Mouse (Mus musculus): ENCODE measurements around the gene Krtap1-3.
"Not testable (repeated sequence)": the region's sequence is repeated elsewhere in the genome, so short reads cannot be mapped to it uniquely, and the experiment has no call there.

Krtap1-3 gene
- long read RNA-seq, experiment 1, result 0 reads
- long read RNA-seq, experiment 2, result 0 reads

DNA sequence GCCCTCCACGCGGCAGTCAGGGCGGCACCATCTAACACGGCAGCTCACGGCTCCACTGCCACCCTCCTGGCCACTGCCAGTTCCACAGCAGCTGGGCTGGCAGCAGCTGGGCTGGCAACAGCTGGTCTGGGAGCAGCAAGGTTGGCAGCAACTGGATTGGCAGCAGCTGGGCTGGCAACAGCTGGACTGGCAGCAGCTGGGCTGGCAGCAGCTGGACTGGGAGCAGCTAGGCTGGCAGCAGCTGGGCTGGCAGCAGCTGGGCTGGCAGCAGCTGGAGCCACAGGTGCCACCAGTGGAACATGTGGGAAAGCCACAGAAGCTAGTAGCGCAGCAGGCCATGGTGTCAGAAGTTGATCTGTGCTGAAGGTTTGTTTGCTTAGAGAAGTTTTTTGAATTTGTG, at the start of gene Krtap1-3:
Gene Krtap1-3, minus strand, starts transcription at position 359 of the 400 bp plus-strand sequence.
- intact Hi-C loops (cut with DNase I), result no loop called here

DNA sequence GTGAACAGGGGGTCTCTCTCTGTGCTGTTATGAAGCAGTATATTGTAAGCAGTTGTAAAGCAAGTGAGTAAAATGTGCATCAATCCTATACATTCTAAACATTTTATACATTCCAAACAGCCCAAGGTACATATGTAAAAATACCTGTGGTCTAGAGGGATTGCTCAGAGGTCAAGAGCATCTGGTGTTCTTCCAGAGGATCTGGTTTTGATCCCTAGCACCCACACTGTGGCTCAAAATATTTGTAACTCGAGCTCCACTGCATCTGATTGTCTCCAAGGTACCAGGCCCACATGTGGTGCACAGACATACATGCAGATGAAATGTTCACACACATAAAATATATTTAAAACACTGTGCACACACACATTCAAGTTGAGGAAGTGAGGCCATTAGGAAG, 49.8 kb upstream of the Krtap1-3 start:
- intact Hi-C loops (cut with DNase I), result no loop called here

DNA sequence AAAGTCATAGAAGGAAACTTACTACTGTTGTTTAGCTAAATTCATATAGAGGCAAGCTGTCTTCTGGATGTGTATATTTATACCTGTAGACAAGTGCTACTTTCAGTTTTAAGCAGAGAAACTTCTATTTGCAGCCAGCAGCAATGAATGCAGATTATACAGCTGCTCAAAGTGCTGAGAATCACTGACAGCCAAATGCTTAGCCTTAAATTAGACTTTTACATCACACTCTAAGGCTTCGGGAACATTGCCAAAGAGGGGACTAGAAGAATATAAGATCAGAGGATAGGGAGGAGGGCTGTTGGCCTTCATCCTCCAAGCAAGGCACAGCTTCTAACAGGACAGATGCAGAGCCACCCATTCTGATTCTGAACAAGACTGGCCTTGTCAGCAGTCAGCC, 45.9 kb upstream of the Krtap1-3 start:
- intact Hi-C loops (cut with DNase I), result no loop called here

DNA sequence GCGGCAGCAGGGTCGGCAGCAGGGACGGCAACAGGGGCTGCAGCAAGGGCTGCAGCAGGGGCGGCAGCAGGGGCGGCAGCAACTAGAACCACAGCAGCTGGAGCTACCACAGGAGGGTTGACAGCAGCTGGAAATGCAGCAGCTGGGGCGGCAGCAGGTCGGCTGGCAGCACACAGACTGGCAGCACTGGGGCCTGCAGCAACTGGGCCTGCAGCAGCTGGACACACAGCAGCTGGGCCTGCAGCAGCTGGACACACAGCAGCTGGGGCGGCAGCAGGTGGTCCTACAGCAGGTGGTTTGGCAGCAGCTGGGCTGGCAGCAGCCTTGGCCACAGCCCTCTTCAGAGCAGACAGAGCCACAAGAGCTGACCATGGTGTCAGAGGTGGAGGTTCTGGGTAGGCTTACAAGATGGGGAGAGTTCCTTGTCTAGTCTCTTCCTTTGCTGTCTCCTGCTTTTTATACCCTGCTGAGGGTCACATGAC, 43.6 kb upstream of the Krtap1-3 start, which contains the start of gene Krtap4-2:
Gene Krtap4-2, minus strand, starts transcription at position 432 of the 482 bp plus-strand sequence.
- intact Hi-C loops (cut with DNase I), result no loop called here

DNA sequence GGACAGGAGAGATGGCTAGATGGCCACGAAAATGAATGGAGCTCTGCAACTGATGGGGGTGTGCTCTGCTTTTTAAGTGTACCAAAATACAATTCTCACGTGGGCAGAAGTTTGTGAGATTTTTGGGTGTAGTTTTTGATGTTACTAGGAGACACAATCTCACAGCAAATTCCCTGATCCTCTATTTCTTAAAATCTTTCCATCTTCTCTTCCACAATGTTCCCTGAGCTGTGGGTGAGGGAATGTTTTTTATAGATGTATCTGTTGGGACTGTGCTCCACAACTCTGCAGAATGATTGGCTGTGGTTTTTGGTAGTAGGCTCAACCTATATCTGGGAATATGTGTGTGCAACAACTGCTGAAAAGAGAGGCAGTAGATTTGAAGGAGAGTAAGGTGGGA, 42.2 kb upstream of the Krtap1-3 start:
- intact Hi-C loops (cut with DNase I), result no loop called here

DNA sequence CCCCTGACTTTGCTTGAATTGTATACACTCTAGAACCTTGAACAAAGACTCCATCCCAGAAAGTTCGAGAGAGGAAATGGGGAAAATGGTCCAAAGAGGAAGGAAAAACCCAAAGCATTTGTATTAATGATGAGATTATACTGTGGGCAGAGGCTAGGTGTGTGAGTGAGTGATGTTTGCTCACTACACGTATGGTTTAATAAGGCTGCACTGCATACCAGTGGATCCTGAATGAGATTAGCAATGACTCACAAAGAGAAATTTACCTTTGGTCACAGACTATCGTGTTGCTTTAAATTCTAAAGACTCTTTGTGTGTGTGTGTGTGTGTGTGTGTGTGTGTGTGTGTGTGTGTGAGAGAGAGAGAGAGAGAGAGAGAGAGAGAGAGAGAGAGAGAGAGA, 39.8 kb upstream of the Krtap1-3 start:
- intact Hi-C loops (cut with DNase I), result no loop called here

DNA sequence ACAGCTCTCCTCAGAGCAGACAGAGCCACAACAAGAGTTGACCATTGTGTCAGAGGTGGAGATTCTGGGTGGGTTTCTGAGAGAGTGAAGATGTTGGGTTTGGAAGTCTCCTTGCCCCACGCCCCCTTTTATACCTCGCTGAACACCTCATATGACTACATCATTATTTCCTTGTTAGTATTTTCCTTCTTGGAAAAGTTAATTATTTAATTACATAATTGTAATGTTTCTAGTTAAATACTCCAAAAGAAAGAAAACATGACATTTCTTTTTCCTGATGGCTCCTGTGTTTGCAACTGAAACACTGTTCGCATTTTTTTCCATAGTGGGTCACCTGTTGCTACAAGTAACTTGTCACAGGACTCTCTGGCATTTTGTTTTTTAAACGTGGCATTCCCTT, 37.0 kb upstream of the Krtap1-3 start, which contains the start of gene Krtap4-1:
Gene Krtap4-1, minus strand, starts transcription at position 101 of the 400 bp plus-strand sequence.
- intact Hi-C loops (cut with DNase I), result no loop called here

DNA sequence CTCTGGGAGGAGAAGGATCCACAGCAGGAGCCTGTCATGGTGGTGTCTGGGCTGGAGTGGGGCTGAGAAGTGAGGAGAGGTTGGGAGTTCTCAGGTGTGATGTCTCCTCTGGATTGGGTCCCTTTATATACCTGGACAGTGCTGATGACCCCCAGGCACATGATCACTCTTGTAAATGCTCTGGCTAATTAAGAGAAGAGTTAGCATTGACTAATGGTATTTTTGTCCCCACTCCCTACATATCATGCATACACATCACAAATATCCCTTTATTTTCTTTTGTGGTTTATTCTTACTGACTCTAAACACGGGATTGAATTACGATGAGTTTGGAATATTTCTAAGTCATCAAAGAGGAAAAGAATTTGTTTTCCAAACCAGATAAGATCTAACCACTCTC, 29.2 kb upstream of the Krtap1-3 start, which contains the start of gene Gm11562:
Gene Gm11562, minus strand, starts transcription at position 101 of the 400 bp plus-strand sequence.
- intact Hi-C loops (cut with DNase I), result no loop called here

DNA sequence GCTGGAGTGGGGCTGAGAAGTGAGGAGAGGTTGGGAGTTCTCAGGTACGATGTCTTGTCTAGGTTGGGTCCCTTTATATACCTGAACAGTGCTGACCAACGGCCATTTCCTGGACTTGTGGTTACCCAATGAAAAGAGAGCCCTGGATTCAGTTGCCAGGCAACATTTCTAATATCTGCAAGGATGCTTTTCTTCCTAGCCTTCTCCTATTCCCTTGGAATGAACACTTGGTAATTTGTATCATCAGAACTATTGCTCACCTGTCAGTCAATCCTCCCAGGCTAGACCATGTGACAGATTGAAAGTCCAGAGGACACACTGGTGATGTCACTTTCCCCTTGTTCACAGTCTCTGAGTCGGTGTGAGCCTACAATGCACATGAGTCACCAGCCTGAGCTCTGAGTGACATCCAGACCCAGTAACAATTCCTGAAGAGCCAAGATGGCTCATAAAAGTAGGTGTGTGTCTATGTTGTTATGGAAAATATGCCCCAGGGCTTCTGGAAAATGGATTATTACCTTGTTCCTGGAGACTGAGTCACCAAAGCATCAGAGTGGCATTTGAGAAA, 23.7 kb upstream of the Krtap1-3 start, which contains the start of gene Krtap2-4:
Gene Krtap2-4, minus strand, starts transcription at position 51 of the 568 bp plus-strand sequence.
- intact Hi-C loops (cut with DNase I), result no loop called here

DNA sequence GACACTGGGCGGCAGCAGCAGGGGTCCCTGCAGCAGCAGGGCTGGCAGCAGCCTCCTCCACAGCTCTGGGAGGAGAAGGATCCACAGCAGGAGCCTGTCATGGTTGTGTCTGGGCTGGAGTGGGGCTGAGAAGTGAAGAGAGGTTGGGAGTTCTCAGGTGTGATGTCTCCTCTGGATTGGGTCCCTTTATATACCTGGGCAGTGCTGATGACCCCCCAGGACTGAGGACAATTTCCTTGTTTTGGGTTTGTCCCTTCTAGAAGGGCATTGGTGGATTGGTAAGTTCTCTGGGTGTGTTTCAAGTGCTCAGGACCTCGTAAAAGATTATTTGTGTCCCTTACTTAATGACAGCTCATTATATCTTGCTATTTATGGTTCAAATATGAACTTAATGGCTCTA, 18.9 kb upstream of the Krtap1-3 start, which contains the start of gene Gm11937:
Gene Gm11937, minus strand, starts transcription at position 101 of the 400 bp plus-strand sequence.
- intact Hi-C loops (cut with DNase I), result not testable (repeated sequence)

DNA sequence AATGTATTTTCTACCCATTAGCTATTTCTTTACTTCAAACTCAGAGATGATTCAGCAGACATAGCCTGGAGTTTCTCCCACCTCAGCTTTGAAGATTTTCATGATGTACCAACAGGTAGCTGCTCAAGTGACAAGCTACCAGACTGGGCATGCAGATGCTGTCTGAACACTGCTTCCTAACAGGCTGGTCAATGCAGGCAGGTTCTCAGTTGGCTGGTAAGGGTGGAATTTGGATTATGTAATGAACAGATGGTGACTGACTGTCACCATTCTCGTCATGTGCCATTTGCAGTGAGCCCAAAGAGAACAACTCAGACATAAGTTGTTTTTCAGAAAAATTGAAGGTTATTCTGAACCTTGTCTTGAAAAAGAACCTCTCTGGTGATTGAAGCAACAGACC, 18.0 kb upstream of the Krtap1-3 start:
- intact Hi-C loops (cut with DNase I), result no loop called here

DNA sequence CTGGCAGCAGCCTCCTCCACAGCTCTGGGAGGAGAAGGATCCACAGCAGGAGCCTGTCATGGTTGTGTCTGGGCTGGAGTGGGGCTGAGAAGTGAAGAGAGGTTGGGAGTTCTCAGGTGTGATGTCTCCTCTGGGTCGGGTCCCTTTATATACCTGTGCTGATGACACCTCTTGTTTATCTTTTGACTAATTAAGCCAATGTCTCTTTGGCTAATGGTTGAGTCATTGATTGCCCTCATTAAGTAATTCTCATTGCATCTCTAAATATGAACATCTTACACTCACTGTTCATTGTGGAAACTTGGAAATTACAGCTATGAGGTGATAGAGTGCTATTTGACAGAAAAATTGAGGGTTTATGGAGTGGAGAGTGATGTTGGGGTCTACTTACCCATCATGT, 12.1 kb upstream of the Krtap1-3 start, which contains the start of gene Gm11938:
Gene Gm11938, minus strand, starts transcription at position 101 of the 400 bp plus-strand sequence.
- intact Hi-C loops (cut with DNase I), result not testable (repeated sequence)

DNA sequence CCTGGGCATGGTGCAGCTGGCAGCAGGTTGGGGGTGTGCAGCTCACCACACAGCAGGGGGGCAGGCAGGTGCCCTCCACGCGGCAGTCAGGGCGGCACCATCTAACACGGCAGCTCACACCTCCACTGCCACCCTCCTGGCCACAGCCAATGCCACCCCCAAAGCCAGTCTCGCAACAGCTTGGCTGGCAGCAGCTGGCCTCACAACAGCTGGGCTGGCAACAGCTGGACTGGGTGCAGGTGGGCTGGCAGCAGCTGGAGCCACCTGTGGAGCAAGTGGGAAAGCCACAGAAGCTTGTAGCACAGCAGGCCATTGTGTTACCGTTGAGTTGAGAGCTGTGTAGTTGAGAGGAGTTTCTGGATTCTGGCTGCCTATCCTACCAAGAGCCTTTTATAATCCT, 6.6 kb upstream of the Krtap1-3 start, which contains the start of gene Krtap9-3:
Gene Krtap9-3, minus strand, starts transcription at position 364 of the 400 bp plus-strand sequence.
- intact Hi-C loops (cut with DNase I), result not testable (repeated sequence)

DNA sequence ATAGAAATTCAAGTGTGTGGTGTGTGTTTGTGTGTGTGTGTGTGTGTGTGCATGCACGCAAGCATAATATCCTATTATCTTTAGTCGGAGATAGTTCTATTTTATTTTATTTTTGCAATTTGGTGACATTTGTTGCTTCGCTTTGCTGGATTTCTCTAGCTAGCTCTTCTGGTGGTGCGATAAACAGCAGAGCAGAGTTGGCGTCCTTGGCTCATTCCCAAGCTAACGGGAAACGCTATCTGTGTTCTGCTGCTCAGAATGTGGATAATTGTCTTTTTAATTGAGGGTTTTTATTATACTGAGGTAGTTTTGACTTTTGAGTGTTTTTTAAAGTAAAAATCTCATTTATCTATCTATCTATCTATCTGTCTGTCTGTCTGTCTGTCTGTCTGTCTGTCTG, 6.0 kb downstream of the Krtap1-3 start:
- intact Hi-C loops (cut with DNase I), result no loop called here

DNA sequence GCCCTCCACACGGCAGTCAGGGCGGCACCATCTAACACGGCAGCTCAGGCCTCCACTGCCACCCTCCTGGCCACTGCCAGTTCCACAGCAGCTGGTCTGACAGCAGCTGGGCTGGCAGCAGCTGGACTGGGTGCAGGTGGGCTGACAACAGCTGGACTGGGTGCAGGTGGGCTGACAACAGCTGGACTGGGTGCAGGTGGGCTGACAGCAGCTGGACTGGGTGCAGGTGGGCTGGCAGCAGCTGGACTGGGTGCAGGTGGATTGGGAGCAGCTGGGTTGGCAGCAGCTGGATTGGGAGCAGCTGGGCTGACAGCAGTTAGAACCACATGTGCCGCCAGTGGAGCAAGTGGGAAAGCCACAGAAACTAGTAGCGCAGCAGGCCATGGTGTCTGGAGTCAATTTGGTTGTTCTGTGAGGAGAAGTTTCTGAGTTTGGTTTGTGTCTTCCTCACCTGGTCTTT, 7.9 kb downstream of the Krtap1-3 start, which contains the start of gene Krtap1-4:
Gene Krtap1-4, minus strand, starts transcription at position 410 of the 460 bp plus-strand sequence.
- intact Hi-C loops (cut with DNase I), result no loop called here

DNA sequence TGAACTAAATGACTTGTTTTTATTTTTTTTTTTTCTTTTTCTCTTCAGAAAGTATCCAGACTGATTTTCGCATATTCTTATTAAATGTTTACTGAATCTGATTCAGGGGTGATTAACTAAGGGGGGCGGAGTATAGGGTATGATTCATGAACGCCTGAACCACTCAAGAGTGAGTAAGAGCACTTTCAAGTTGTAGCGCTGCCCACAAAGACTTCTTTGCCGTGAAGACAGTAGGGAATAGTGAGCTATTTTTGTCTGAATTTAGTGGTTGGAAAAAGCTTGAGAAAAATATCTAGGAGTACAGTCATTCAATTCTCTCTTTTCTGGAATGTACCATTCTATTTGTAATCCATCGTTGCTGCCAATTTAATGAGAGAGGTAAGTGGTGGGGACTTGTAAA, 9.6 kb downstream of the Krtap1-3 start:
- intact Hi-C loops (cut with DNase I), result no loop called here

DNA sequence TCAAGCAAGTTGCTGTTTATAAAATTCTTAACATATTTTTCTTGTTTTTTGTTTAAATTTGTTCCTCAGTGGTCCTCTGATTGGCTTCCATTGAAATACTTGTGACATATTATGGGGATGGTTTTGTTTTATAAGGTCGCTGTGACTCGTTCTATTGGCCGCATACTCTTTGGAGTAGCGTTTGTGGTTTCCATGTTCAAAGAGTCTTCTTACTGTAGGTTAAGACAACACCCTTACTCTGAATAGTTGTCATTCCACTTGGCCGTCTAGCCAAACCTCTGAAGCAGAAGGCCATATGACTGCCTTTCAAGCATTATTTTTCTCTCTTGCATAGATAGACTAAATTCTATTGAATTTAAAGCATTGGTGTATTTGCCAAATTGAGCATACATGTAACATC, 10.1 kb downstream of the Krtap1-3 start:
- intact Hi-C loops (cut with DNase I), result no loop called here

DNA sequence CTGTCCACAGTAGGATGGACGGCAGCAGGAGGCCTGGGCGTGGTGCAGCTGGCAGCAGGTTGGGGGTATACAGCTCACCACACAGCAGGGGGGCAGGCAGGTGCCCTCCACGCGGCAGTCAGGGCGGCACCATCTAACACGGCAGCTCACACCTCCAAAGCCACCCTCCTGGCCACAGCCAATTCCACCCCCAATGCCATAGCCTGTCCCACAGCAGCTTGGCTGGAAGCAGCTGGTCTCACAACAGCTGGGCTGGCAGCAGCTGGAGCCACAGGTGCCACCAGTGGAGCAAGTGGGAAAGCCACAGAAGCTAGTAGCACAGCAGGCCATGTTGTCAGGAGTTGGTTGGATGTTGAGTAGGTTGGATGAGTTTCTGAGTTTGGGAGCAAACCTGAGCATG, 10.5 kb downstream of the Krtap1-3 start, which contains the start of gene Krtap1-5:
Gene Krtap1-5, minus strand, starts transcription at position 381 of the 400 bp plus-strand sequence.
- intact Hi-C loops (cut with DNase I), result no loop called here

DNA sequence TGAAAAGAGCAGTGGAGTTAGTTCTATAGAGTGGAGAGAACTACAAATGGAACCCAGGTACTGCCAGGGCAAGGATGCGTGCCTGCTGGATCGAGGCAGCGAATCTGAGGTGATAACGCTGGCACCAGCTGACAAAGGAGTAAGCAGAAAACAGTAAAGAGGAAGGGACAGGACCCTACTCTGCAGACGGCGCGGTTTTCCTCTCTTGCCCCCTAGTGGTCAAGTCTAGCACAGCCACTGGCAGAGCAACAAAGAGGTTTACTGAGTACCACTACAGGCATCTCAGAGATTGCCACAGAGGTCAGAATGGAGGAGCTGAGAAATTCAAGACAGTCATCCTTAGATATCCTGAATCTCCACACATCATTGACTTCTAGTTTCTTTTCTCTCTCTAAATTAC, 17.0 kb downstream of the Krtap1-3 start:
- intact Hi-C loops (cut with DNase I), result loop anchor here (5.0 to 10.0 kb wide), 2 partner anchors 107 to 431 kb away; no protein-coding TSS in a partner anchor

DNA sequence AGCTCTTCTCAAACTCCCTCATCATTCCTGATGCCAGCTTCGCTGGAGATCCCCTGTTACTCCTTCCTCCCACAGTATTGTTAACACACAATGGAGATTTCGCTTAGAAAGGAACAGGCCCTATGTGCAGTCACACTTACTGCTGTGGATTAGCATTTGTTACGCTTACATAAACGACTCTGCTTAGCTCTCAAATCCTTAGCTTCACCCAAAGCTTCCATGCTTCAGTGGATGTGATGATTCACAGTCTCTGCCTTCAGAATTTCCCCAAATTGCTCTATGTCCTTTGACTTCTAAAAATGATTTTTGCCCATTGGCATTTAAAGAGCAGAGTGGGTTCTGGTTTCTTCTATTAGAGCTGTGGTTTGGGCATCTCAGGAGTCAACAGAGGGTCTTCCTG, 18.0 kb downstream of the Krtap1-3 start:
- intact Hi-C loops (cut with DNase I), result loop anchor here (5.0 to 10.0 kb wide), 2 partner anchors 106 to 432 kb away; no protein-coding TSS in a partner anchor

DNA sequence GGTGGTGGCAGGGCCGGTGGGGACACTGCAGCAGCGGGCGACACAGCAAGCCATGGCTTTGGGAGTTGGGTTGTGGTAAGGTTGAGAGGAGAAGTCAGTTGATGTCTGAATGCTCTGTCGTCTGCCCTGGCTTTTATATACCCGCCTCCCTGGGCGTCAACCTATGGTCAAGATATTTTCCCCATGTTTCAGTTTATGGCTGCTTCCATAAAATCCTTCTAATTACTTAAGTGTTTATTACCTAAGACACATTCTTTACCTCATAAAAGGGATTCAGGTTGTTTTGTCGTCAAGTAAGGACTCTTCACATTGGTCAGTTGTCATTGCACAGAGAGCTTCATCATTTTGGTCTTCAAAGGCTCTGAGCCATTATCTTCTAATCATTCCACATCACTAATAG, 24.6 kb downstream of the Krtap1-3 start, which contains the start of gene Krtap3-1:
Gene Krtap3-1, minus strand, starts transcription at position 101 of the 400 bp plus-strand sequence.
- intact Hi-C loops (cut with DNase I), result no loop called here

DNA sequence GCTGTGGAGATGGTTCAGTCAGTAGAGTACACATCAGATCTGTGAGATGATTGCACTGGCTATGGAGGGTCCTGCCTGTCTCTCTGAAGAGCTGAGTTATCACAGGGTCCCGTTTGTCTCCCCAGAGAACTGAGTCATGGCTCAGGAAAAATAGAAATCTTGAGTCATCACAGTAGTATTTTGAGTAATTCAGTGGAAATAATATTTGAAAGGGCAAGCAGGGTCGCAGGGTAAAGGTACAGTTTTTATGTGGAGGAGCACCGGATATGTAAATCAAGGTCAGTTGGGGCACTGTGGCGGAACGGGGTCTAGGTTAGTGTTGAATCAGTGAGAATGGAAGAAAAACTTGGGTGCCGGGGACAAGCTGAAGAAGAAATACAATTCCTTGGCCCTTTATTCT, 28.6 kb downstream of the Krtap1-3 start:
- intact Hi-C loops (cut with DNase I), result no loop called here

Data from adrenal gland (tissue).